Mouse (Mus musculus) lung, adult 18-20 months (tissue): ENCODE results near the gene Thumpd1.
"Not testable (repeated sequence)": the region's sequence is repeated elsewhere in the genome, so short reads cannot be mapped to it uniquely, and the experiment has no call there.

Source experiments
- DNase-seq, 2 experiments: peaks; one replicate each; pipeline ENCODE4 v3.0.0; 2022; ENCODE audit warnings: mixed read lengths in 2 of 2

Thumpd1 gene

GRCm38 (mm10) chr7:119720253-119720946 lies at the start of gene Thumpd1:
Thumpd1 (minus strand) TSS chr7:119720798.
- DNase-seq = peak; percentile 89 to 91

- DNase-seq = no peak
Observed at GRCm38 (mm10) chr7:119769895-119770294, 49.3 kb upstream of the Thumpd1 start.

GRCm38 (mm10) chr7:119766996-119767395 lies 46.4 kb upstream of the Thumpd1 start:
- no peak for DNase-seq

- DNase-seq = no peak
Observed at GRCm38 (mm10) chr7:119764377-119764776, 43.8 kb upstream of the Thumpd1 start.

GRCm38 (mm10) chr7:119762166-119762697 lies 41.6 kb upstream of the Thumpd1 start:
- DNase-seq = no peak

GRCm38 (mm10) chr7:119760527-119760951 lies 39.9 kb upstream of the Thumpd1 start, which contains the start of gene Acsm3:
Acsm3 (plus strand) TSS chr7:119760923.
- DNase-seq = no peak

GRCm38 (mm10) chr7:119753696-119754095 lies 33.1 kb upstream of the Thumpd1 start:
- DNase-seq = no peak

- DNase-seq = no peak
Observed at GRCm38 (mm10) chr7:119749942-119750341, 29.3 kb upstream of the Thumpd1 start.

- DNase-seq = no peak
Observed at GRCm38 (mm10) chr7:119748761-119749160, 28.2 kb upstream of the Thumpd1 start.

GRCm38 (mm10) chr7:119745869-119746268 lies 25.3 kb upstream of the Thumpd1 start:
- DNase-seq = no peak

- DNase-seq = no peak
Observed at GRCm38 (mm10) chr7:119744321-119744720, 23.7 kb upstream of the Thumpd1 start.

- DNase-seq = not testable (repeated sequence)
Observed at GRCm38 (mm10) chr7:119739798-119740468, 19.3 kb upstream of the Thumpd1 start.

GRCm38 (mm10) chr7:119738877-119739276 lies 18.3 kb upstream of the Thumpd1 start:
- no peak for DNase-seq

GRCm38 (mm10) chr7:119731262-119731661 lies 10.7 kb upstream of the Thumpd1 start:
- DNase-seq = peak in 1 of 2 experiments; percentile 7

GRCm38 (mm10) chr7:119727621-119728020 lies 7.0 kb upstream of the Thumpd1 start:
- no peak for DNase-seq

- DNase-seq = no peak
Observed at GRCm38 (mm10) chr7:119720947-119721310, 331 bp upstream of the Thumpd1 start.

- DNase-seq = no peak
Observed at GRCm38 (mm10) chr7:119714111-119714510, 6.5 kb downstream of the Thumpd1 start.

GRCm38 (mm10) chr7:119694926-119695325 lies 25.7 kb downstream of the Thumpd1 start:
- DNase-seq = no peak

- DNase-seq = no peak
Observed at GRCm38 (mm10) chr7:119692302-119692701, 28.3 kb downstream of the Thumpd1 start.

GRCm38 (mm10) chr7:119689726-119690125 lies 30.9 kb downstream of the Thumpd1 start, which contains the start of gene Acsm4:
Acsm4 (plus strand) TSS chr7:119690026.
- DNase-seq = no peak

GRCm38 (mm10) chr7:119682699-119683098 lies 37.9 kb downstream of the Thumpd1 start:
- no peak for DNase-seq

GRCm38 (mm10) chr7:119680107-119680506 lies 40.5 kb downstream of the Thumpd1 start:
- DNase-seq = no peak

- peak in 1 of 2 experiments; percentile 5 for DNase-seq
Observed at GRCm38 (mm10) chr7:119673465-119673864, 47.1 kb downstream of the Thumpd1 start.

- no peak for DNase-seq
Observed at GRCm38 (mm10) chr7:119670925-119671324, 49.7 kb downstream of the Thumpd1 start.
